Mouse (Mus musculus) hindbrain, embryonic 13.5 days (tissue): ENCODE data around the gene Six3. TPM values are rescaled to one million over a fixed set of nuclear protein-coding genes. Genes with fewer than 3 reads are reported as not detected.

ENCODE experiments used
- ATAC-seq: fragments of 200-750 bp; cut with Nextera tagmentation; 2 replicates; pipeline ENCODE4 v1.8.0; 2017; ENCODE audit warnings: moderate TSS enrichment; ENCODE audit not compliant: low FRiP score
- H3K27ac ChIP-seq: fragments of 300-500 bp; sonication (generic); 2 replicates; pipeline ENCODE4 v1.5.1; 2015; ENCODE audit warnings: inconsistent platforms, mild to moderate bottlenecking, moderate library complexity
- H3K27me3 ChIP-seq: fragments of 300-500 bp; sonication (generic); 2 replicates; pipeline ENCODE4 v1.6.1; 2015; ENCODE audit warnings: mild to moderate bottlenecking, inconsistent platforms
- H3K36me3 ChIP-seq: fragments of 300-500 bp; sonication (generic); 2 replicates; pipeline ENCODE4 v1.6.1; 2015; ENCODE audit warnings: mild to moderate bottlenecking, inconsistent platforms
- H3K4me1 ChIP-seq: fragments of 300-500 bp; sonication (generic); replicated peaks from 2 replicates; pipeline ENCODE4 v1.6.1; 2015; ENCODE audit warnings: inconsistent platforms
- H3K4me2 ChIP-seq: fragments of 300-500 bp; sonication (generic); 2 replicates; pipeline ENCODE4 v1.6.1; 2015; ENCODE audit warnings: inconsistent platforms, mild to moderate bottlenecking, moderate library complexity
- H3K4me3 ChIP-seq: fragments of 300-500 bp; sonication (generic); 2 replicates; pipeline ENCODE4 v1.5.1; 2015; ENCODE audit warnings: mild to moderate bottlenecking, inconsistent platforms
- H3K9ac ChIP-seq: fragments of 300-500 bp; sonication (generic); 2 replicates; pipeline ENCODE4 v1.6.1; 2015; ENCODE audit warnings: mild to moderate bottlenecking, inconsistent platforms
- H3K9me3 ChIP-seq: fragments of 300-500 bp; sonication (generic); 2 replicates; pipeline ENCODE4 v1.6.1; 2016; ENCODE audit warnings: inconsistent platforms
- WGBS: fragments of 180-500 bp; shearing (Covaris S2); methylation state at CpG from one replicate; pipeline ENCODE4 v1.1.7; 2015; 5-methylcytosine and 5-hydroxymethylcytosine counted together
- polyA plus RNA-seq: library from polyadenylated mRNA; unstranded; fragments of >200 nt; fragmentation: Nextera tagmentation; extraction: Ambion mirVana; gene quantifications from 2 replicates; pipeline ENCODE4 v1.2.1, GENCODE M21; 2015

Six3 gene
- polyA plus RNA-seq, 1 experiment from 2014 or later = 0.97 TPM

GRCm38 (mm10) chr17:85645312-85645711 lies 31.9 kb downstream of the Six3 start:
- peak overlapping the region; percentile 64 for H3K4me2 ChIP-seq
- H3K9me3 ChIP-seq = no peaks in the 10 kb centered on the region
- ATAC-seq = peak; percentile 58
- peaks cover 15% of the 10 kb centered on the region for H3K4me1 ChIP-seq
- H3K27me3 ChIP-seq = peaks cover 96% of the 10 kb centered on the region
- H3K9ac ChIP-seq = peak overlapping the region; percentile 67
- 13% methylated on average over 8 of the region's 12 CpGs for WGBS
- peak overlapping the region; percentile 12; the same call in 1 of the 2 replicates for H3K27ac ChIP-seq
- no peaks in the 10 kb centered on the region for H3K36me3 ChIP-seq
- H3K4me3 ChIP-seq = peak overlapping the region; percentile 34

GRCm38 (mm10) chr17:85645718-85646665 lies 32.6 kb downstream of the Six3 start:
- H3K4me3 ChIP-seq = peak overlapping the region; percentile 34
- peak; percentile 87 for ATAC-seq
- H3K9me3 ChIP-seq = no peaks in the 10 kb centered on the region
- peak overlapping the region; percentile 67 for H3K9ac ChIP-seq
- H3K27me3 ChIP-seq = peaks cover 97% of the 10 kb centered on the region
- peak overlapping the region; percentile 64 for H3K4me2 ChIP-seq
- peak overlapping the region; percentile 32; the same call in 1 of the 2 replicates for H3K27ac ChIP-seq
- no peaks in the 10 kb centered on the region for H3K36me3 ChIP-seq
- peaks cover 15% of the 10 kb centered on the region for H3K4me1 ChIP-seq
- 1% methylated on average over 36 of the region's 36 CpGs for WGBS

- Histone ChIP-seq H3K36me3 (no peaks in the 10 kb centered on the region), H3K27me3 (peaks cover 62% of the 10 kb centered on the region), H3K4me1 (peaks cover 6% of the 10 kb centered on the region; the same call in 1 of the 2 replicates), H3K9ac (no peak overlapping the region), H3K9me3 (no peaks in the 10 kb centered on the region), H3K4me2 (no peak overlapping the region), H3K27ac (no peak overlapping the region), H3K4me3 (no peak overlapping the region)
- no peak for ATAC-seq
- 86% methylated on average over 1 of the region's 1 CpGs for WGBS
These were observed 46.6 kb downstream of the Six3 start for GRCm38 (mm10) chr17:85660016-85660415.

GRCm38 (mm10) chr17:85661521-85661920 lies 48.1 kb downstream of the Six3 start:
- peaks cover 9% of the 10 kb centered on the region for H3K4me1 ChIP-seq
- no peak overlapping the region for H3K27ac ChIP-seq
- no peak overlapping the region for H3K9ac ChIP-seq
- H3K4me2 ChIP-seq = no peak overlapping the region
- H3K4me3 ChIP-seq = no peak overlapping the region
- ATAC-seq = no peak
- H3K36me3 ChIP-seq = no peaks in the 10 kb centered on the region
- 64% methylated on average over 5 of the region's 5 CpGs for WGBS
- peaks cover 73% of the 10 kb centered on the region for H3K27me3 ChIP-seq
- no peaks in the 10 kb centered on the region for H3K9me3 ChIP-seq

- no peaks in the 10 kb centered on the region for H3K36me3 ChIP-seq
- 46% methylated on average over 2 of the region's 2 CpGs for WGBS
- H3K27me3 ChIP-seq = peaks cover 72% of the 10 kb centered on the region
- no peak overlapping the region for H3K4me3 ChIP-seq
- peak overlapping the region; percentile 48 for H3K4me2 ChIP-seq
- no peak for ATAC-seq
- H3K4me1 ChIP-seq = peaks cover 9% of the 10 kb centered on the region
- no peaks in the 10 kb centered on the region for H3K9me3 ChIP-seq
- no peak overlapping the region for H3K27ac ChIP-seq
- 0 out of 2 replicates have a peak overlapping the region, but pooled peaks have one; percentile 8 for H3K9ac ChIP-seq
These were observed 50.8 kb downstream of the Six3 start for GRCm38 (mm10) chr17:85664202-85664601.

GRCm38 (mm10) chr17:85664618-85665320 lies 51.4 kb downstream of the Six3 start:
- Histone ChIP-seq H3K27me3 (peaks cover 69% of the 10 kb centered on the region), H3K9ac (0 out of 2 replicates have a peak overlapping the region, but pooled peaks have one; percentile 8), H3K4me1 (peaks cover 9% of the 10 kb centered on the region), H3K36me3 (no peaks in the 10 kb centered on the region), H3K9me3 (no peaks in the 10 kb centered on the region), H3K27ac (no peak overlapping the region), H3K4me2 (peak overlapping the region; percentile 48), H3K4me3 (0 out of 2 replicates have a peak overlapping the region, but pooled peaks have one; percentile 3)
- 2% methylated on average over 20 of the region's 20 CpGs for WGBS
- ATAC-seq = peak; percentile 83

Other genes with a start within 250 kb of the Six3 start
- gene Six2, start 74.7 kb downstream of the Six3 start, polyA plus RNA-seq = 1.0 and 1.1 TPM in 2 replicates